Mouse (Mus musculus) stomach, postnatal 0 days (tissue): ENCODE results near the gene Sept12.

ENCODE experiments used
- CTCF ChIP-seq: IDR thresholded peaks from 2 replicates; pipeline ENCODE4 v1.5.1; 2016; ENCODE audit warnings: antibody characterized with exemption, low read depth, mild to moderate bottlenecking, moderate library complexity
- EP300 ChIP-seq: optimal IDR thresholded peaks from 2 replicates; pipeline ENCODE3; 2016; ENCODE audit warnings: antibody characterized with exemption

DNA sequence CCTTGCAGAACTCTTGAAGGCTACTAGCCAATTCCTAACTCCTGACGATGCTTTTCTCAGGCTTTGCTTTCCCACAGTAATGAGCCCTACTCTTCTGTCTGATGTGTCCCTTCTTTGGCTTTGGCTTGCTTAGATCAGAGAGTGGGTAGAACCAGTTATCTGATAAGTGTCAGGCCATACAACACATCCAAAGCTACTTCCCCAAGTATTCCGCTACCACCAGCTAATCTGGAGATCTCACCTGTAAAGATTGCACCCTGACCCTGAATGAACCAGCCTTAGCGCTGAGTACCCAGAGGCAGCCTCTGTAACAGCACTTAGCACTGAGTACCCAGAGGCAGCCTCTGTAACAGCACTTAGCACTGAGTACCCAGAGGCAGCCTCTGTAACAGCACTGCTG lies 47.7 kb upstream of the Sept12 start:
- TF ChIP-seq CTCF (no peak), EP300 (no peak)
